Mouse (Mus musculus) embryonic stem cell, embryonic (primary cell): ENCODE results near the gene Ecm1.

Experiments used
- CTCF ChIA-PET, 4 experiments: fragments of 300-600 bp in 2 of 4; fragments of 350-600 bp in 2 of 4; sonication (Branson Sonifier 250); formaldehyde crosslinking; loops; one replicate each; lab custom pipeline; 2022; ENCODE audit warnings: inconsistent platforms in 2 of 4; lab: Charles Lee
- POLR2A ChIA-PET, 4 experiments: fragments of 300-600 bp in 2 of 4; fragments of 350-600 bp in 2 of 4; sonication (Branson Sonifier 250); formaldehyde crosslinking; loops; one replicate each; lab custom pipeline; 2022; ENCODE audit warnings: antibody characterized with exemption in 4 of 4, inconsistent platforms in 1 of 4; lab: Charles Lee

Ecm1 gene

DNA sequence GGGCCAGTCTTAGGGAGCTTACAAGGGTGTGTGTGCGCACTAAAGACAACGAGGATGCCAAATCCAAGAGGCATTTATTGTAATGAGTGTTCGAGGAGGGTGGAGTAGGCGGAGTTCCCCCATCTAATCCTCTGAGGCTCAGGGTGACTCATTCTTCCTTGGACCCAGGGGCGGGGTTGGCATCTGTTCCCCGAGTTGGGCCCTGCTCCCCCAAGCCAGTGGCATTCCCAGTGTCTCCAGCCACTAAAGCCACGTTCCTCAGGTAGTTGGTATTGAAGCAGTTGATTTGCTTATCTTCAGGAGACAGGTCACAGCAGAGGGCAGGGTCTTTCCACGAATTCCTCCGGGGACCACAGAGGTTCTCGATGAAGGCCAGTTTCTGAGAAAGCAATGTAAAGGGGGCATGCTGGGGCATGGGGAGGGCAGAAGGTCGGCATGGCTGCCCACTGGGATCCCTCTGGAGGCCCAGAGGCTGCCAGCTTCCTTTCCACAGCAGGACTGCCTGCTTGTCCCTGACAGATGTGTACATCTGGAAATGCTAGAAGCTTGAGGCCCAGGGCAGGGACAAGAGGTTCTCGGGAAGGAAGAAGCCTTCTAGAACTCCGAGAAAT, 5.2 kb downstream of the Ecm1 start:
- POLR2A ChIA-PET = interaction anchor here (0.5 to 6.0 kb wide), 17 partner anchors 8 to 113 kb away, joined by 3 to 38 read pairs (median 6); no protein-coding TSS in a partner anchor
- CTCF ChIA-PET = interaction anchor here in 1 of 4 experiments (0.6 to 2.0 kb wide), 2 partner anchors 12 to 58 kb away, joined by 3 to 5 read pairs; no protein-coding TSS in a partner anchor

DNA sequence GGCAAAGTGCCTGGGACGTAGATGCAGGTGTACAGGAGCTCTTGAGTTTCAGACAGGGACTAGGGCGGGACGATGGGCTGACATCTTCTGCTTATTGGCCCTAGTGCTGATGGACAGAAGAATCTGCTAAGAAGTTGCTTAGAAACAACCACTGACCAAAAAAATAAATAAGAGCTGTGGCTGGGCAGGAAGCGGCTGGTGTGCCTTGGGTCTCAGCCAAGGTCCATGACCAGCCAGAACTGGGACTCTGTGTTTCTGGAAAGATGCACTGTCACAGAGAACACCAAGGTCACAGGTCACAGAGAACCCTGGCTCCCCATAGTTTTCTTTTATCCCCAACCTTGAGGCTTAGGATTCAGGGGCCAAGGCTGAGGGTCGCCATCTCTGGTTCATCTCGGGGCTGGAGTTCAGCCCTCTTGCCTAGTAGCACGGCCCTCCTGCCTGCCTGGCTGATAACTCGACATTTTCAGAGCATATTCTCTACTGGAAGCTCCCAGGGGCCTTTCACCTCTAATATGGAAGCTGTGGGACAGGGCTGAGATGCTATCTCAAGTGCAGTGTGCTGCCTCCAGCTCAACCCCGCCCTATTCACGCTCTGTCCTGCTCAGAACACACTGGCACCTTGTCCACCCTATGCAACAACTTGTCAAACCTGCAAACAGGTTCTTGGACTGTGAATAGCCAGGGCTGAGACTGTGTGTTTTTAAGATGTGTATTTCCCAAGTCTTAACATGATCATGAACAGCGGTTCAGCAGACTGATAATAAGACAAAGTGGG, 6.4 kb downstream of the Ecm1 start:
- CTCF ChIA-PET = interaction anchor here in 3 of 4 experiments (0.6 to 2.0 kb wide), 5 partner anchors 56 to 1193 kb away, joined by 3 to 5 read pairs (median 3); no protein-coding TSS in a partner anchor
- POLR2A ChIA-PET = interaction anchor here (0.6 to 6.0 kb wide), 18 partner anchors 8 to 607 kb away, joined by 3 to 38 read pairs (median 4); no protein-coding TSS in a partner anchor

DNA sequence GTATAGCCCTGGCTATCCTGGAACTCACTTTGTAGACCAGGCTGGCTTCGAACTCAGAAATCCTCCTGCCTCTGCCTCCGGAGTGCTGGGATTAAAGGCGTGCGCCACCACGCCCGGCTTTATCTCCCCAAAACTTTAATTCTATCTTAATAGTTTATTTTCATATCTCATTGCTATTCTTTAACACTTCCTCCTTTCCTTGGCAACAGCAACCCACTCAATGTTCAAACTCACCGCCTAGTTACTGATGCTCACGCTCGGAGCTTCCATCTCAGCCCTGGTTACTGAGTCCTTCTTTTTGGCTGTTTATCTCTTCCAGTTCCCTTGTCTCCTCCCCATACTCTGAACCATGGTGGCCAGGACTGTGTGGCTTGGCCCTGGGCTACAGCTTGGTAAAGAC, 7.1 kb downstream of the Ecm1 start:
- CTCF ChIA-PET = interaction anchor here in 2 of 4 experiments (0.6 to 2.0 kb wide), 3 partner anchors 56 to 1192 kb away, joined by 3 to 5 read pairs (median 4); no protein-coding TSS in a partner anchor

DNA sequence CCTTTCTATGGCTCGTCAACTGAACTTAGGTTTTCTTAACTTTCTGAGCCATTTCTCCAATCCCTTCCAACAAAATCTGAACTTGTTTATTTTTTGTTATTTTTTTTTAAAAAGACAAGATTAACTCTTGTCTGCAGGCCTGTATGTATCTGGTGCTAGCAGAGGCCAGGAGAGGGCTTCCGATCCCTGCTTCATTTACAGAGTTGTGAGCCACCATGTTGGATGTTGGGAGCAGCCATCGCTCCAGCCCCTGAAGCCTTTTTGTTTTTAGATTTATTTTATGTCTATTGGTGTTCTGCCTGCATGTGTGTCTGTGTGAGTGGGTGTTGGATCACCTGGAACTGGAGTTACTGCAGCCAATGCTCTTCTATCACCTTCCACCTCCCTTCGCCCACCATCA, 7.6 kb downstream of the Ecm1 start:
- ChIA-PET POLR2A (interaction anchor here in 2 of 4 experiments (0.8 to 6.0 kb wide), 5 partner anchors 9 to 68 kb away, joined by 3 to 38 read pairs (median 6); no protein-coding TSS in a partner anchor), CTCF (no interaction called here)

More for the DNA sequence above, 7.1 kb downstream of the Ecm1 start:
- POLR2A ChIA-PET = interaction anchor here (0.6 to 6.0 kb wide), 11 partner anchors 8 to 107 kb away, joined by 3 to 38 read pairs (median 4); no protein-coding TSS in a partner anchor

DNA sequence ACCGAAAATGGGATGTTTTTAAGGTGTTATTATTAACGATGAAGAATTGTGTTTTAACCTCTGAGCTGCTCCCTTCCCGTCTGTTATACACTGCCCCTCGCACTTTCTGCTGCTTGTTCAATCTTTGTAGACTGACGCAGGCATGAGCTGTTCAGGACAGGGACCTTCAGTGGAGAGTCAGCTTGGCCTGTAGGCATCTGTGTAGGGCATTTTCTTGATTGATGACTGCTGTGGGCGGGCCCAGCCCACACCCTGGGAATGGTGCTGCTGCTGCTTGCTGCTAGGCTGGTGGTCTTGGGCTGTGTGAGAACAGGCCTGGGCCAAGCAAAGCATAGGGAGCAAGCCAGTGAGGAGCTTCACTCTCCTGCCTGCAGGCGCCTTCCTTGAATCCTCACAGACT, 8.9 kb downstream of the Ecm1 start:
- POLR2A ChIA-PET = interaction anchor here in 3 of 4 experiments (0.6 to 2.3 kb wide), 10 partner anchors 9 to 106 kb away, joined by 3 to 7 read pairs (median 4); partner anchors contain the start of genes Ecm1 (in 1 of the 3) and Ensa (in 1 of the 3)
- CTCF ChIA-PET = interaction anchor here in 2 of 4 experiments (0.5 to 1.8 kb wide), 2 partner anchors 42 to 54 kb away, joined by 3 to 7 read pairs; no protein-coding TSS in a partner anchor

DNA sequence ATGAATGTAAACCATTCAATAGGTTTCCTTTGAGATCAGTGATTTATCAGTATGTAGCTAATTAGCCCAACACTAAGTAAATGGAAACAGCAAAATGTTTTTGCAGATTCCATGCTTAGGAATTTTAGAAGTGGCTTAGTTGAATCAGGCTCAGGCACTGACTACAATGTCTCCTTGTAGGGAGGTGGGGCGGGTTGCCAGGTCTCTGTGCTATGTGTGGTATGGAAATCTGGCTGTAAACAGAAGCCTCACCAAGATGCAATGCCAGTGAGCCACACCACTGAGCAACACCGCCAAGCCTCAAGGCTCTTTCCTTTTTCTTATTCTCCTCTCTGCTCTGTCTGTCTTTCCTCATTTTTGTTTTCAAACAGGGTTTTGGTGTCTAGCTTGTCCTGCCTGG, 10.5 kb downstream of the Ecm1 start:
- ChIA-PET POLR2A (interaction anchor here in 3 of 4 experiments (0.8 to 2.3 kb wide), 8 partner anchors 8 to 70 kb away, joined by 3 to 6 read pairs (median 4); partner anchors contain the start of gene Ecm1 (in 1 of the 3)), CTCF (no interaction called here)

DNA sequence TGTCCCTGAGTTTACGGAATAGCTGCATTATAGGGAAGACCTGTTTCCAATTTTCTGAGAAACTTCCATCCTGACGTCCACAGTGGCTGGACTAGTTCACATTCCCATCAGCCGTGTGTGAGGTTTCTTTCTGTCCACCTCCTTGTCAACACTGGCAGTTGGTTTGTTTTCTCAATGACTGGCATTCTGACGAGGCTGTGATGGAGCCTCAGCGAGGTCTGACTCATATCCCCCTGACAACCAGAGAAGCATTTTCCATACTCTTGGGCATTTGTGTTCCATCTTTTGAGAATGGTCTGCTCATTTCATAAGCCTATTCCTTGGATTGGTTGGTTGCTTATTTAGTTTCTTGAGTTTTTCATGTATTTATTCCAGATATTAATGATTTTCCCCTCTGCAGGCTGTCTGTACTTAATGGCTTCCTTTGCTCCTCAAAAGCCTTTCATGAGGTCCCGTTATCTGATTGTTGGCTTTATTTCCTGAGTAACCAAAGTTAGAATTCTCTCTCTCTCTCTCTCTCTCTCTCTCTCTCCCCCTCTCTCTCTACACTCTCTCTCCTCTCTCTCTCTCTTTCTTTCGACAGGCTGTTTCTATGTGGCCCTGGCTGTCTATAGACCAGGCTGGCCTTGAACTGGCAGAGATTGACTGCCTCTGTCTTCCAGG, 12.5 kb downstream of the Ecm1 start:
- ChIA-PET CTCF (no interaction called here), POLR2A (interaction anchor here in 2 of 4 experiments (0.7 to 2.0 kb wide), 5 partner anchors 9 to 53 kb away, joined by 3 to 5 read pairs (median 3); no protein-coding TSS in a partner anchor)

DNA sequence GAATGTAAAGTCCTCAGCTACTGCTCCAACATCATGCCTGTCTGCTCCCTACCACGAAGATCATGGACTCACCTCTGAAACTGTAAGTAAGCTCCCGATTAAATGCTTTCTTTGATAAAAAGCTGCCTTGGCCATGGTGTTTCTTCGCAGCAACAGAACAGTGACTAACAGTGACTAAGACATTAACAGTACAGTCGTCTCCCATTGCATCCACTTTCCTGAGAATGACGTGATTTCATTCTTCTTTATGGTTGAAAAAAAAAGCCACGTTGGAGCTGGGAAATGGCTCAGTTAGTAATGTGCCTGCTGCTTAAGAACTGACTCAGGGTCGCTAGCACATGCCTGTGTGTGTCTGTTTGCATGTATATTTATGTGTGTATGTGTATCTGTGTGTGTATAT, 13.5 kb downstream of the Ecm1 start:
- ChIA-PET CTCF (interaction anchor here in 3 of 4 experiments (0.6 to 1.5 kb wide), 6 partner anchors 10 to 208 kb away, joined by 3 to 7 read pairs (median 4); no protein-coding TSS in a partner anchor), POLR2A (interaction anchor here in 2 of 4 experiments (0.7 to 1.4 kb wide), 4 partner anchors 9 to 235 kb away, joined by 3 to 4 read pairs (median 4); no protein-coding TSS in a partner anchor)

DNA sequence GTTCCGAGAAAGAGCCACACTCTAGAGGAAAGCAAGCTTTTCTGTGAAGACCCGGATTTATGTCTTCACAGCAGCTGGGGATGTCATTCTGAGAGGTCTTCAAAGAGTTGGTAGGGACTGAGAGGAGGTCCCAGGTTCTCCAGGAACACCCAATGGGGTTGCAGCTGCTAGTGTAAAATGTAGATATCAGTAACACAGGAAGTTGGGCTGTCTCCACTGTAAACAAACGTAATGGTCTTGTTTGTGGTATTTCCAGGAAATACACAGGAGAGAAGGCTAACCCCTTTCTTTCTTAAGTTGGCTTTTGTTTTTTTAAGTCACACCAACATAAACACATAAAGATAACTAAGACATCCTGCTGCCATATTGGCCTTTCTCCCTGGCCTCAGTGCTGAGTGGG, 17.0 kb downstream of the Ecm1 start:
- POLR2A ChIA-PET = no interaction called here
- CTCF ChIA-PET = no interaction called here

DNA sequence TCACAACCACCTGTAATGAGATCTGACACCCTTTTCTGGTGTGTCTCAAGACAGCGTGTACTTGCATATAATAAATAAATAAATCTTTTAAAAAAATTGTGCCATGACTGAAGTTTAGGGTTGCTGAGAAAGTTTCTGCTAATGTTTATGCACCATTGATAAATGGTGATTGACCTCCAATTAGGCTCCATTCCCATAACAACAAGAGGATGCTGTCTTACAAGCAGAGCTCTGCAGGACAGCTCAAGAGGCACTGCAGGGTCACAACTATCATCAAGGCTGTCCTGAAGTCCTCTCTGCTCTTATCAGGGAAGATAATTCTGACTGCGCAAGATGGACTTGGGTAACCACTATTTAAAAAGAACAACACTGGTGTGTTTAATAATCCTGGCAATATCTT, 21.2 kb downstream of the Ecm1 start:
- CTCF ChIA-PET = no interaction called here
- POLR2A ChIA-PET = interaction anchor here in 2 of 4 experiments (0.7 to 1.7 kb wide), 3 partner anchors 16 to 28 kb away, joined by 3 to 6 read pairs (median 3); no protein-coding TSS in a partner anchor

DNA sequence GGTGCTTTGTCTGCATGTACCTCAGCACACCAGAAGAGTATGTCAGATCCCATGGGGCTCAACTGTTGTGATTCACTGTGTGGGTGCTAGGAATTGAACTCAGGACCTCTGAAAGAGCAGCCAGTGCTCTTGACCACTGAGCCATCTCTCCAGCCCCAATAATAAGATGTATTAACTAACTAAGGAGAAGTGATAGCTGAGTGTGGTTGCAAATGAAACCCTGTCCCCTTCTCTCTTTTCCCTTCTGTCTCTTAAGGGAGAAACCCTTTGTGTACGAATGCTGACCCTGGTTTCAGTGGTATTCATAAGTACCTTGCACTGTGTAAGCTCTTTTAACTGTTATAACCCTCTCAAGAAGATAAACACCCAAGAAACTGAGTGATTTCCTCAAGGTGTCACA, 23.3 kb downstream of the Ecm1 start:
- CTCF ChIA-PET = interaction anchor here in 1 of 4 experiments (1.1 kb wide), 1 partner anchor 39 kb away, joined by 3 read pairs; no protein-coding TSS in a partner anchor
- POLR2A ChIA-PET = interaction anchor here in 3 of 4 experiments (0.6 to 1.8 kb wide), 7 partner anchors 13 to 91 kb away, joined by 3 to 7 read pairs (median 4); partner anchors contain the start of gene Ensa (in 1 of the 3)

DNA sequence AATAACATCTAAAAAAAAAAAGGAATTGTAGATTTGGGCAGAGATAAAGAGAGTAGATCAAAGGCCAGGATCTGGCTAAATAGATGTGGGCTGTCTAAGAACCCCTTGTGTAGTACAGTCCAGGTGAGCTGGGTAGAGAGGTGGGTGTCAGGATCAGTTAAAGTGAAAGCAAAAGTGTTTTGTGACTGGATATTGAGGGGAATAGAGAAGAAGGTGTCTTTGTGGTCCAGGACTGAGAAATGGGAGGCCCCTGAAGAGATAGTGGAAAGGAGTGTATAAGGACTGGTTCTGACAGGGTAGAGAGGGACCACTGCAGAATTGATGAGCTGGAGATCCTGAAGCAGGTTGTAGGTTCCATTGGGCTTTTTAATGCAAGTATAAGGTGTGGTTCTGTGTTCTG, 29.4 kb downstream of the Ecm1 start:
- POLR2A ChIA-PET = interaction anchor here in 3 of 4 experiments (0.6 to 1.7 kb wide), 6 partner anchors 9 to 209 kb away, joined by 3 to 6 read pairs (median 4); no protein-coding TSS in a partner anchor
- CTCF ChIA-PET = interaction anchor here in 1 of 4 experiments (0.9 kb wide), 1 partner anchor 25 kb away, joined by 4 read pairs; no protein-coding TSS in a partner anchor

DNA sequence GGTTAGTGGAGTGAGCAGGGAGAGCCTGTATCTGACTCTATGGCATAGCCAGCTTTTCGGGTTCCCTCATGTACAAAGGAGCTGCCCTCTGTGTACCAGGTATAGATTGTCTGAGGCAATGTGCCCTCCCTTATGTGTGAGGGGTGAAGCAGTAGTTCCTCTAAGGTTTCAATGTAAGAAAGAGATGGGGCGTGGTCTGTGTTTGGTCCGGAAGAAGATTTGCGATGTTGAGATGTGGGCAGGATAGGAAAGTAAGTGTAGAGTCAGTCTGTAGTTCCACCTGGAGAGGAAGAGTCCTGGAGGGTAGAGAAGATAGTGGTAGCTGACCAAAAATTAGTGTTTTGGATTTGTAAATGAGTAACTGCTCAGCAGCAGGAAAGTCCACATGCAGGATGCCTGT, 30.3 kb downstream of the Ecm1 start:
- CTCF ChIA-PET = interaction anchor here in 1 of 4 experiments (0.9 kb wide), 1 partner anchor 26 kb away, joined by 4 read pairs; no protein-coding TSS in a partner anchor

DNA sequence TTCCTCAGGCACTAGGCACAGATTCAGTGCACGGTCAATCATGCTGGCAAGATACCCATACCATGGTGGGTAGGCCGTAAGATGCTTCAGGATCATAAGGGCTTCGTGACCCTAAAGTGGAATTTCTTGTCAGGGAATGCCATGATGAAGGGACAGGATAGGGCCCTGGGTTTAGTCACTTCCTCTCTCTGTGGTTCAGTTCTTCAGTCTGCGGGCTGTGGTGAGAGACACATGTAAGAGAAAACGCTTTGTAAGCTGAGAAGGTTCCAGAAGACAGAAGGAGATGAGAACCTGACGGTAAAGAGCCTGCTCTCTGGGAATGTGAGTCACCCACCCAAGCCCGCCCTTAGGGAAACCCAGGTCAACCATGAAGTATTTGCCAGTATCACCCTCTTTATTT, 31.9 kb downstream of the Ecm1 start:
- CTCF ChIA-PET = interaction anchor here in 1 of 4 experiments (0.5 kb wide), 1 partner anchor 50 kb away, joined by 3 read pairs; no protein-coding TSS in a partner anchor
- POLR2A ChIA-PET = no interaction called here

More for the DNA sequence above, 30.3 kb downstream of the Ecm1 start:
- POLR2A ChIA-PET = interaction anchor here in 3 of 4 experiments (0.6 to 1.7 kb wide), 4 partner anchors 8 to 131 kb away, joined by 3 to 4 read pairs (median 4); no protein-coding TSS in a partner anchor

DNA sequence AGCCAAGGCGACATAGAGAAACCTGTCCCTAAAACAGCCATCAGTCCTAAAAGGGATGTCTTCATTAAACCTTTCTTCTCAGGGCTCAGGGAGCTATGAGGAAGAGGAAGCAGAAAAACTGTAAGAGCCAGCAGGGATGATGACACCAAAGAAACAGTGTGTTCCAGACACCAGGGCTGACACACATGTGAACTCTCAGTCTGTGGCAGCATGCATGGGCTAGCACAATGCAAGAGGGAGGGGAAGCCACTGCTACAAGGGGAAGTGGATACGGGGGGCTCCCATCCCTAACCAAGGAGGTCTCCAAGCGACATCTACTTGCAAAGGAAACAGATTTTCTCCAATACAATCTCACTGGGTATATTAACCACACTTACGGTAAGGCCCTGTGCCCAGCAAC, 33.1 kb downstream of the Ecm1 start:
- CTCF ChIA-PET = interaction anchor here in 2 of 4 experiments (0.6 kb wide), 2 partner anchors 15 to 38 kb away, joined by 4 to 9 read pairs; no protein-coding TSS in a partner anchor

DNA sequence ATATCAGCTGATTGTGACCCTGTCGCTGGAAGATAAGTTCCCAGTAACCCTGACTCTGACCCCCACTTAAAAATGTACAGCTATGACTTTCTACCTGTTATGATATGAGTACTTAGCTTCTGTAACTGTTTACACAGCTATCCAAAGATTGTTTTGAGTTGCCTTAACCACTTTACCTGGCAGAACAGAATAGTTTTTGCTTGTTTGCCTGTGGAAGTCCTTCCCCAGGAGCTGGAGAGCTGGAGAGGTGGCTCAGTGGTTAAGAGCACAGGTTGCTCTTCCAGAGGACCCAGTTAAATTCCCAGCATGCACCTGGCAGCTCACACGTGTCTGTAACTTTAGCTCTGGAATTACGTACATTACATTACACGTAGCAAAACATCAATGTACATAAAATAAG, 34.8 kb downstream of the Ecm1 start:
- ChIA-PET POLR2A (interaction anchor here in 2 of 4 experiments (0.5 to 56.4 kb wide), 10 partner anchors 9 to 651 kb away, joined by 3 to 4457 read pairs (median 5); partner anchors contain the start of genes Ensa (in 2 of the 2), Adamtsl4 (in 1 of the 2) and Mcl1 (in 1 of the 2)), CTCF (interaction anchor here in 3 of 4 experiments (0.7 to 1.4 kb wide), 3 partner anchors 22 to 28 kb away, joined by 4 to 5 read pairs (median 4); no protein-coding TSS in a partner anchor)

More for the DNA sequence above, 33.1 kb downstream of the Ecm1 start:
- POLR2A ChIA-PET = interaction anchor here in 1 of 4 experiments (1.0 kb wide), 1 partner anchor 14 kb away, joined by 3 read pairs; no protein-coding TSS in a partner anchor

DNA sequence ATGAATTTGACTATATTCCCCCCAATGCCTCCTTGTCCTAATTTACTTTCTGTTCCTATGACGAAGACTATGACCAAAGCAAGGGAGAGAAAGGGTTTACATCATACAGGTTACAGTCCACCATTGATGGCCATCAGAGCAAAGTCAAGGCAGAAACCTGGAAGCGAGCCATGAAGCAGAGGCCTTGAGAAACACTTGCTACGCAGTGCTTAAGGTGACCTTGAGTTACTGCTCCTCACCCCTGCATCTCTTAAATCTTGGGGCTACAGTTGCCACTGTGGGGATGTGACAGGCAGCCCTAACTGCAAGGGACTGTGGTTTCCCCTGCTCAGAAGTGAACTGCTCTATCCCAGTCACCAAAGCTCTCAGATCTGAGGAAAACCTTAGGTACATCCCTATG, 36.1 kb downstream of the Ecm1 start:
- ChIA-PET POLR2A (interaction anchor here (0.6 to 56.4 kb wide), 26 partner anchors 10 to 528 kb away, joined by 3 to 4457 read pairs (median 6); partner anchors contain the start of genes Ensa (in 3 of the 4), Adamtsl4 (in 2 of the 4), Gabpb2 (in 1 of the 4) and Mcl1 (in 1 of the 4)), CTCF (interaction anchor here in 2 of 4 experiments (1.6 to 3.4 kb wide), 3 partner anchors 21 to 27 kb away, joined by 8 to 25 read pairs (median 9); no protein-coding TSS in a partner anchor)
